Mouse (Mus musculus) forebrain, embryonic 14.5 days (tissue): ENCODE results near the gene Pus1. TPM values are rescaled to one million over a fixed set of nuclear protein-coding genes. Genes with fewer than 3 reads are reported as not detected.

Source experiments
- ATAC-seq: fragments of 200-750 bp; cut with Nextera tagmentation; 2 replicates; pipeline ENCODE4 v1.8.0; 2017; ENCODE audit warnings: mild to moderate bottlenecking, moderate library complexity
- DNase-seq: peaks from one replicate; pipeline ENCODE4 v3.0.0-alpha.2; 2015; ENCODE audit warnings: low spot score
- H3K27ac ChIP-seq: fragments of 300-500 bp; sonication (generic); 2 replicates; pipeline ENCODE4 v1.5.1; 2014; ENCODE audit warnings: low read depth, mild to moderate bottlenecking, control low read depth, low read length, moderate library complexity
- H3K27me3 ChIP-seq: fragments of 300-500 bp; sonication (generic); replicated peaks from 2 replicates; pipeline ENCODE4 v1.6.1; 2014; ENCODE audit warnings: low read length, control low read depth, mixed read lengths; ENCODE audit not compliant: control insufficient read depth, insufficient read depth
- H3K36me3 ChIP-seq: fragments of 300-500 bp; sonication (generic); 2 replicates; pipeline ENCODE4 v1.6.1; 2014; ENCODE audit warnings: low read length, control low read depth; ENCODE audit not compliant: control insufficient read depth, insufficient read depth
- H3K4me1 ChIP-seq: fragments of 300-500 bp; sonication (generic); 2 replicates; pipeline ENCODE4 v1.6.1; 2014; ENCODE audit warnings: antibody characterized with exemption, low read length, control low read depth; ENCODE audit not compliant: control insufficient read depth, insufficient read depth
- H3K4me2 ChIP-seq: fragments of 300-500 bp; sonication (generic); 2 replicates; pipeline ENCODE4 v1.6.1; 2014; ENCODE audit warnings: mild to moderate bottlenecking, control low read depth, low read length
- H3K4me3 ChIP-seq: fragments of 300-500 bp; sonication (generic); 2 replicates; pipeline ENCODE4 v1.5.1; 2014; ENCODE audit warnings: low read depth, low read length, control low read depth
- H3K9ac ChIP-seq: fragments of 300-500 bp; sonication (generic); 2 replicates; pipeline ENCODE4 v1.6.1; 2014; ENCODE audit warnings: mild to moderate bottlenecking, low read length, control low read depth, moderate library complexity
- H3K9me3 ChIP-seq: fragments of 300-500 bp; sonication (generic); replicated peaks from 2 replicates; pipeline ENCODE4 v1.6.1; 2016; ENCODE audit warnings: low read length, control low read depth, mixed read lengths; ENCODE audit not compliant: control insufficient read depth
- WGBS: fragments of 180-500 bp; shearing (Covaris S2); extraction: QIAGEN DNeasy Blood & Tissue Kit; methylation state at CpG from one replicate; pipeline ENCODE4 v1.1.7; 2014; 5-methylcytosine and 5-hydroxymethylcytosine counted together
- polyA plus RNA-seq: library from polyadenylated mRNA; unstranded; fragments of >200 nt; fragmentation: Nextera tagmentation; extraction: Ambion mirVana; gene quantifications from 2 replicates; pipeline ENCODE4 v1.2.1, GENCODE M21; 2014

The Pus1 gene
- polyA plus RNA-seq, 1 experiment from 2014 or later: 13.8 TPM

DNA sequence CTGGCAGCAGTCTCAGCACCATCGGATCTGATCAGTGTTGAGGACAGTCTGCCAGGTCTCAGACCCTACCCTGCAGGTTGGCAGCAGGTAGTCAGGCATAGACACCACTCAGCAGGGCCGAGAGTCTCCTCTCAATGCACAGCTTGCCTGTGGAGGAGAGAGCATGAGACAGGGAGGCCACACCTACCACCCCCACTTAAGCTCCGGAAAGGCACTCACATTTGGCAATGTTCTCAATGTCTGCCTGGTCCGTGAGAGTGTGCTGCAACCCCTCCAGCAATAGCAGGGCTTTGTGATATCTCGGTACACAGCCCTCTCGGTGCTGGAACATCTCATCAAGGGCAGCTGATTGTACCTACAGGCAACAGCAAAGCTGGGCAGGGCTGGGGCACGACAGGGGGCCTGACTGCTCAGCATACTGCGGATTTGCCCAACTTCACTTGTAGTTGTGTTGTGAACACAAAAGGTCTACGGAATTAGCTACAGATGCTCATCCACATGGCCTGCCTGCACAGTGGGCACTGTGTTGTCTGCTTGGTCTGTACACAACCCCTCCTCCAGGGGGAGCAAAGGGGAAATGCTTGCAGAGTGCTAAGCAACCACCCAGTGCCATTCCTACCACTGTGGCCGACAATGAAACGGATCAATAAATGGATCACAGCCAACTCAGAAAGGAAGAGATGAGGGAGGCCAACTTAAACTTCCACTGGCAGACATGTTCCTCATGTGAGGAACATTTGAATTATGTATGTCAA lies 5.8 kb upstream of the Pus1 start:
- Histone ChIP-seq H3K4me3 (no peak overlapping the region), H3K9ac (no peak overlapping the region), H3K27me3 (no peaks in the 10 kb centered on the region), H3K4me2 (no peak overlapping the region), H3K36me3 (peaks cover 65% of the 10 kb centered on the region), H3K27ac (no peak overlapping the region), H3K4me1 (no peaks in the 10 kb centered on the region), H3K9me3 (no peaks in the 10 kb centered on the region)
- DNase-seq (no peak), ATAC-seq (no peak)
- WGBS: 82% methylated on average over 11 of the region's 11 CpGs

DNA sequence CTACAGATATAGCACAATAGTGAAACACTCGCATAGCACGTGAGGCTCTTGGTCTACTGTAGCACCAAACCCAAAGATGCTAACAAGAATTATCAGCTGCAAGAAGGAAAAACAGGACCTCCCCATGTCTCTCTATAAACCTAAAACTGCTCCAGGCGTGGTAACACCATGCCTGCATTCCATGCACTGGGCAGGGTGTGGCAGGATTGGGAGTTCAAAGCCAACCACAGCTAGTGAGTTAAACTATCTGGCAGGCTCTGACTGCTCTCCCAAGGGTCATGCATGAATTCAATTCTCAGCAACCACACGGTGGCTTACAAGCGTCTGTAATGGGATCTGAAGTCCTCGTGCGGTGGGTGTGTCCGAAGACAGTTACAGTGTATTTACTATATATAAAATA lies 2.7 kb upstream of the Pus1 start:
- Histone ChIP-seq H3K9ac (no peak overlapping the region), H3K36me3 (peaks cover 33% of the 10 kb centered on the region), H3K4me2 (no peak overlapping the region), H3K4me3 (no peak overlapping the region), H3K9me3 (no peaks in the 10 kb centered on the region), H3K27ac (no peak overlapping the region), H3K4me1 (peaks cover 4% of the 10 kb centered on the region), H3K27me3 (no peaks in the 10 kb centered on the region)
- DNase-seq: no peak
- ATAC-seq: no peak
- WGBS: 85% methylated on average over 8 of the region's 8 CpGs

- no peak for DNase-seq
- no peaks in the 10 kb centered on the region for H3K9me3 ChIP-seq
- peaks cover 4% of the 10 kb centered on the region for H3K4me1 ChIP-seq
- H3K27ac ChIP-seq: no peak overlapping the region
- ATAC-seq: no peak
- H3K4me3 ChIP-seq: no peak overlapping the region
- 86% methylated on average over 7 of the region's 7 CpGs for WGBS
- no peak overlapping the region for H3K4me2 ChIP-seq
- H3K27me3 ChIP-seq: no peaks in the 10 kb centered on the region
- H3K36me3 ChIP-seq: peaks cover 19% of the 10 kb centered on the region
- no peak overlapping the region for H3K9ac ChIP-seq
Measured at GRCm38 (mm10) chr5:110781529-110782238, 1.2 kb upstream of the Pus1 start.

DNA sequence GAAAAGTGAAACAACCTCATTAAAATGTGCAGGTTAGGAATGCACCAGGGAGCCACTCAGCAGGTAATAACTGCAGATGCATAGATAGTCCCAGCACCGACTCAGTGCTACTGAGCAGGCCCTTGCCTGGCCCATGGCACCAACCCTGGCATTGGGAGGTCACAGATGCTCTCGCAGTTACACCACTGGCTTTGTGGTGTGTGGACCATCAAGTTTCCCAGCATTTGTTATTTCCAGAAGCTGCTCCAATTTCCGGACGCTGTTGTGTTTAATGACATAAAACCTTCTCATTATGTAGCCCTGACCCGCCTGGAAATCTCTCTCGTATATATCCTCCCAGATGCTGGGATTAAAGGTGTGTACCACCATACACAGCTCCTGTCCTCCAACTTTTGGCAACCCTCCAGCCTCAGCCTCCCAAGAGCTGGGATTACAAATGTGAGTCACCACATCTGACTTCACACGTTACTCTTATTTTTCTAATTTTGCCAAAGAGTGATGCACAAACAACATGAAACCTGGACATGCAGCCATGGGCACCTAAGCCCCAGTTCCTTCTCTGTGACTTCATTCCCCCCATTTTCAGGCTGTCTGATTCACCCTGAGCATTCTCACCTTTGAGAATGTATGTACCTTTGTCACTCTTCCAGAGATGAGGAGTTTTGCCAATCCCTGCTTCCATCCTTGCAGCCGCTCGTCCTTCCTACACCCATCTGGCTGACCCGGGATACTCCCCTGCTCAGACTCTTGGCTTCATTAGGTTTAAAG lies 486 bp upstream of the Pus1 start:
- DNase-seq (peak; percentile 18), ATAC-seq (peak; percentile 14)
- no peaks in the 10 kb centered on the region for H3K27me3 ChIP-seq
- no peak overlapping the region for H3K27ac ChIP-seq
- peak overlapping the region; percentile 92 for H3K4me2 ChIP-seq
- H3K4me3 ChIP-seq: peak overlapping the region; percentile 74
- H3K4me1 ChIP-seq: peaks cover 4% of the 10 kb centered on the region
- 55% methylated on average over 10 of the region's 10 CpGs for WGBS
- H3K9me3 ChIP-seq: no peaks in the 10 kb centered on the region
- peaks cover 17% of the 10 kb centered on the region for H3K36me3 ChIP-seq
- peak overlapping the region; percentile 77 for H3K9ac ChIP-seq

DNA sequence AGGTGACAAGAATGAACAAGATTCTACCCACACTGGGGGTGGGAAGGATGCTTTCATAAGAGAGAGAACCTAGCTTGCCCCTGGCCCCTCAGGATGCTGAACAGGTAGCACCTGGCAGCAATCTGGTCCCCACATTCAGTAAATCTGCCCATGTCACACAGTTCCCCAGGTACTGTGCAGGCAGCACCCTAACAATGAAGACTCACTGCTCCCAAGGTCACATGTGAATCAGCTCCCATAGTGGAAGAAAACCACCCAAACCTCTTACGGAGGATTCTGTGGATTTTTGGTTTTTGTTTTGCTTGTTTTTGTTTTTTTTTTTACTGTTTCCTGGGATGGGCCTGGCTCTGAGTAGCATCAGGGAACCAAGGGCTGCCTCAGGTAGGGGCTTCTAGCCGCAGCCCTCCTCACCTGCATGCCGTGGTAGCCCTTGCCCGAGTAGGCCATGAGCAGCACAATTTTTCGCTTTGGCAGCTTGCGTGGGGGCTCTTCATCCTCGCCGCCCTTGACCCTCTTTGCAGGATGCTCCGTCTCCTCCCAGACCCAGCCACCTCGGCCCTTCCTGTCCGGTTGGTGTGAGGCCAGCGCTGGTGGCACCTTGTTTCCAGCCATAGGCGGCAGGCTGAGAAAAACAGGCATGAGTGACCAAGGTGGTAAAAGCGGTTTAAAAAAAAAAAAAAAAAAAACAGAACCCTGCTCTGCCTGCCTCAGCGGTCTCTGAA lies 1.0 kb downstream of the Pus1 start:
- Histone ChIP-seq H3K9ac (peak overlapping the region; percentile 77), H3K36me3 (peaks cover 19% of the 10 kb centered on the region), H3K27me3 (no peaks in the 10 kb centered on the region), H3K4me3 (peak overlapping the region; percentile 74), H3K4me1 (peaks cover 4% of the 10 kb centered on the region), H3K27ac (no peak overlapping the region), H3K4me2 (peak overlapping the region; percentile 92), H3K9me3 (no peaks in the 10 kb centered on the region)
- DNase-seq (no peak), ATAC-seq (no peak)
- WGBS: 23% methylated on average over 15 of the region's 15 CpGs

- DNase-seq (no peak), ATAC-seq (no peak)
- WGBS: 89% methylated on average over 12 of the region's 12 CpGs
- H3K4me2 ChIP-seq: no peak overlapping the region
- H3K36me3 ChIP-seq: peaks cover 29% of the 10 kb centered on the region
- H3K27me3 ChIP-seq: no peaks in the 10 kb centered on the region
- no peak overlapping the region for H3K27ac ChIP-seq
- no peak overlapping the region for H3K4me3 ChIP-seq
- H3K4me1 ChIP-seq: peaks cover 4% of the 10 kb centered on the region
- no peak overlapping the region for H3K9ac ChIP-seq
- H3K9me3 ChIP-seq: no peaks in the 10 kb centered on the region
Measured at GRCm38 (mm10) chr5:110778263-110778662, 2.2 kb downstream of the Pus1 start.

DNA sequence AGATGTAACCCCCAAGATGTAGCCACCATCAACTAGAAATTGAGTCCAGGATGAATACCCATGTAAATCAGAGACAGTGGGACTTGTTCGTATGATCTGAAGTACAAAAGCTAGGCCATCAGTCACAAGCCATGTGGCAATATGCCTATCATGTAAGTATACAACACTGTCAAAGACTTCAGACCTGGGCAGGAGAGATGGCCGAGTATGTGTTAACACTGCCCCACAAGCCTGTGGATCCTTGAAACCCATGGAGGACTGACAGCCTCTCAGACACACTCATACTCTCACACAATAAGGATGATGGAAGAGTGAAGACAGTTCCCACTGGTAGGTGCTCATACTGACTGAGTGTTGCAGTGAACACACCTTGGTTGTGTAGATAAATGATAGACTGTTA lies 4.3 kb downstream of the Pus1 start:
- H3K36me3 ChIP-seq: peaks cover 38% of the 10 kb centered on the region
- H3K4me3 ChIP-seq: no peak overlapping the region
- H3K27ac ChIP-seq: no peak overlapping the region
- no peaks in the 10 kb centered on the region for H3K9me3 ChIP-seq
- H3K4me1 ChIP-seq: peaks cover 4% of the 10 kb centered on the region
- DNase-seq (no peak), ATAC-seq (no peak)
- no peak overlapping the region for H3K4me2 ChIP-seq
- no peaks in the 10 kb centered on the region for H3K27me3 ChIP-seq
- 90% methylated on average over 2 of the region's 2 CpGs for WGBS
- H3K9ac ChIP-seq: no peak overlapping the region

DNA sequence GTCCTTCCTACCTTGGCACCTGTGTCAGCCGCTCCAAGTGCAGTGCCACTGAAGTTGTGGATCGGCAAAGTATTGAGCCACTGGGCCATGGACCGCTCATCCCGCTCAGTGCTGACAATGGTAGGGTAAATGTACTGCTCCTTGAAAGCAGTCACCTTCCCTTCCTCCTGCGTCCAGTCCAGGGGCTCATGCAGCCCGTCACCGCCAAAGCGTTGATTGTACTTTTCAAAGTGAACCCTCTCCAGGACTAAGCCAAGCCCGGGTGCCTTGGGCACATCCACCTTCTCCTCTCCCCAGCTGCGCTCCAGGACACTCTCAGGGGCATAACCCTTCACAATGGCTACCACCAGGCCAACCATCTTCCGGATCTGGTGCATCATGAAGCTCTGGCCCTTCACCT lies 5.9 kb downstream of the Pus1 start:
- no peak overlapping the region for H3K27ac ChIP-seq
- no peak for ATAC-seq
- H3K27me3 ChIP-seq: no peaks in the 10 kb centered on the region
- H3K4me1 ChIP-seq: no peaks in the 10 kb centered on the region; the same call in 1 of the 2 replicates
- H3K4me2 ChIP-seq: no peak overlapping the region
- DNase-seq: no peak
- no peak overlapping the region for H3K4me3 ChIP-seq
- no peak overlapping the region for H3K9ac ChIP-seq
- 95% methylated on average over 11 of the region's 11 CpGs for WGBS
- H3K9me3 ChIP-seq: no peaks in the 10 kb centered on the region
- H3K36me3 ChIP-seq: peaks cover 38% of the 10 kb centered on the region
